In genomic region chr10:122310646-122311193, GRCm38 (mm10) we compare ENCODE assay signal across 22 mouse cellular contexts.
DNase-seq lines count a peak whose midpoint lies in the region; ATAC-seq and TF ChIP-seq lines count a peak whose summit lies in the region.
"Had no signal": no experiment of that assay in that cellular context is flagged by ENCODE, and none has a peak within 500 bp of the region (broad histone marks: within the 10 kb centered on the region; RNA-seq: fewer than 3 reads in every experiment).

No protein-coding gene starts in this region.

- H3K4me2 ChIP-seq in forebrain, postnatal 0 days (ENCODE audit: low read depth) = no peak overlapping the region
- H3K4me2 ChIP-seq in forebrain, embryonic 13.5 days = no peak overlapping the region
- H3K4me2 ChIP-seq: embryonic facial prominence, embryonic 12.5 days; forebrain, embryonic 12.5 days; forebrain, embryonic 15.5 days had no signal

- no peak overlapping the region for H3K9ac ChIP-seq in forebrain, postnatal 0 days
- H3K9ac ChIP-seq in forebrain, embryonic 13.5 days = no peak overlapping the region
- H3K9ac ChIP-seq: embryonic facial prominence, embryonic 12.5 days; forebrain, embryonic 12.5 days; forebrain, embryonic 15.5 days had no signal

- peak; percentile 16 for DNase-seq in forebrain, postnatal 0 days
- peak; percentile 65 for DNase-seq in fat pad, adult 2 months (ENCODE audit: extremely low read depth, low read depth, low spot score)
- DNase-seq in thymus, adult 2 months = no peak
- no peak for DNase-seq in cerebellum, adult 18-20 months
- DNase-seq: adrenal gland, postnatal 10 days; adrenal gland, postnatal 25 days; B cell, adult 2 months; cerebellum, adult 11 months; cerebellum, adult 2 months; cerebellum, adult 9-10 months; cerebellum, postnatal 10 days; cerebellum, postnatal 25 days had no signal

- no peak for TF ChIP-seq POLR2A in thymus, adult 2 months (IDR thresholded peaks at IDR 0.05; ENCODE audit: control insufficient read depth, extremely low read depth, insufficient read depth, low read length, poor library complexity)

- ATAC-seq in forebrain, postnatal 0 days = no peak
- no peak for ATAC-seq in forebrain, embryonic 13.5 days
- ATAC-seq: activated CD4-positive, CD25-positive, alpha-beta regulatory T cell, adult 4 months; CD4-positive, CD25-positive, alpha-beta regulatory T cell, adult 4 months; forebrain, embryonic 15.5 days had no signal

- TF ChIP-seq CTCF in forebrain, postnatal 0 days (IDR thresholded peaks at IDR 0.05; ENCODE audit: low read depth) = no peak
- TF ChIP-seq CTCF in thymus, adult 2 months (IDR thresholded peaks at IDR 0.05; ENCODE audit: borderline replicate concordance, control insufficient read depth, extremely low read depth, insufficient read depth, low read length, poor library complexity) = no peak

- no peak overlapping the region for H3K4me3 ChIP-seq in forebrain, postnatal 0 days (ENCODE audit: low read depth, low read length)
- H3K4me3 ChIP-seq in forebrain, embryonic 13.5 days = no peak overlapping the region
- H3K4me3 ChIP-seq in thymus, adult 2 months (ENCODE audit: control insufficient read depth, insufficient read depth, low read length) = no peak overlapping the region
- H3K4me3 ChIP-seq: embryonic facial prominence, embryonic 10.5 days; embryonic facial prominence, embryonic 12.5 days; forebrain, embryonic 10.5 days; forebrain, embryonic 12.5 days; forebrain, embryonic 15.5 days had no signal

- no peak overlapping the region for H3K27ac ChIP-seq in forebrain, postnatal 0 days (ENCODE audit: low read depth, low read length)
- H3K27ac ChIP-seq in forebrain, embryonic 13.5 days = no peak overlapping the region
- no peak overlapping the region for H3K27ac ChIP-seq in thymus, adult 2 months (ENCODE audit: control insufficient read depth, insufficient read depth, low read length)
- H3K27ac ChIP-seq: embryonic facial prominence, embryonic 10.5 days; embryonic facial prominence, embryonic 12.5 days; forebrain, embryonic 10.5 days; forebrain, embryonic 12.5 days; forebrain, embryonic 15.5 days had no signal

- no peaks in the 10 kb centered on the region for H3K36me3 ChIP-seq in forebrain, postnatal 0 days (ENCODE audit: insufficient read depth)
- no peaks in the 10 kb centered on the region for H3K36me3 ChIP-seq in forebrain, embryonic 13.5 days (ENCODE audit: poor library complexity, severe bottlenecking)
- no peaks in the 10 kb centered on the region for H3K36me3 ChIP-seq in thymus, adult 2 months (ENCODE audit: control insufficient read depth, insufficient read depth, low read length)
- H3K36me3 ChIP-seq: embryonic facial prominence, embryonic 10.5 days; embryonic facial prominence, embryonic 12.5 days; forebrain, embryonic 10.5 days; forebrain, embryonic 12.5 days; forebrain, embryonic 15.5 days; G1E had no signal

- no peaks in the 10 kb centered on the region for H3K4me1 ChIP-seq in forebrain, postnatal 0 days (ENCODE audit: insufficient read depth)
- no peaks in the 10 kb centered on the region for H3K4me1 ChIP-seq in forebrain, embryonic 13.5 days
- no peaks in the 10 kb centered on the region for H3K4me1 ChIP-seq in thymus, adult 2 months (replicated peaks; ENCODE audit: control insufficient read depth, insufficient read depth, low read length)
- H3K4me1 ChIP-seq: embryonic facial prominence, embryonic 10.5 days; embryonic facial prominence, embryonic 12.5 days; forebrain, embryonic 10.5 days; forebrain, embryonic 12.5 days; forebrain, embryonic 15.5 days had no signal

- H3K9me3 ChIP-seq in forebrain, postnatal 0 days (ENCODE audit: low read length) = no peaks in the 10 kb centered on the region
- H3K9me3 ChIP-seq in forebrain, embryonic 13.5 days (replicated peaks) = no peaks in the 10 kb centered on the region
- H3K9me3 ChIP-seq: embryonic facial prominence, embryonic 10.5 days; embryonic facial prominence, embryonic 12.5 days; forebrain, embryonic 10.5 days; forebrain, embryonic 12.5 days; forebrain, embryonic 15.5 days had no signal

- WGBS in forebrain, postnatal 0 days = 48% methylated on average over 3 of the region's 3 CpGs
- 70% methylated on average over 3 of the region's 3 CpGs for WGBS in forebrain, embryonic 13.5 days
- 92% methylated on average over 3 of the region's 3 CpGs for WGBS in thymus, adult 2 months

- no peaks in the 10 kb centered on the region for H3K27me3 ChIP-seq in forebrain, postnatal 0 days (ENCODE audit: insufficient read depth, low read length)
- H3K27me3 ChIP-seq in forebrain, embryonic 13.5 days = no peaks in the 10 kb centered on the region
- no peaks in the 10 kb centered on the region for H3K27me3 ChIP-seq in thymus, adult 2 months (ENCODE audit: control insufficient read depth, insufficient read depth, low read length)
- H3K27me3 ChIP-seq: CH12.LX; embryonic facial prominence, embryonic 12.5 days; forebrain, embryonic 12.5 days; forebrain, embryonic 15.5 days had no signal

Comparison
In these comparisons a context has a peak if more than half of its experiments do, and no peak if none do; other contexts are left out.
1. DNase-seq: peak in forebrain, postnatal 0 days (single experiment) and fat pad, adult 2 months (single experiment); none in thymus, adult 2 months (single experiment) and cerebellum, adult 18-20 months (0 of 2).